Mouse (Mus musculus): ENCODE measurements around the gene Sf3a3.

DNA sequence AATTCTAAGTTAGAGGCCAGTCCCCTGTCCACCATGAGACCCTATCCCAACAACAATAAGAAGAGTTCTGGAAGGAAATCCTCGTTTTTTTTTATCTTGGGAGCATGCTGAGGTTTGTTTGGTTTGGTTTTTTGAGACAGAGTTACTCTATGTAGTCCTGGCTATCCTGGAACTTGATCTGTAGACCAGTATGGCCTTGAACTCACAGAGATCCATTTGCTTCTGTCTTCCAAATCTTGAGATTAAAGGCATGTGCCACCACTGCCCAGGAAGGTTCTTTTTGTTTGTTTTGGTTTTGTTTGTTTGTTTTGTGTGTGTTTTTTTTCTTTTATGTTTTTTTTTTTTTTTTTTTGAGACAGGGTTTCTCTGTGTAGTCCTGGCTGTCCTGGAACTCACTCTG is 46.6 kb downstream of the Sf3a3 start:
- TF ChIP-seq POLR2A (IDR thresholded peaks at IDR 0.05; ENCODE audit: extremely low read depth, insufficient read depth, low read length) (no peak), CTCF (IDR thresholded peaks at IDR 0.05; ENCODE audit: low read depth, low read length) (no peak)

Measured in liver, adult 2 months (tissue).